Mouse (Mus musculus) midbrain, embryonic 15.5 days (tissue): ENCODE results near the gene Tjp3. TPM values are rescaled to one million over a fixed set of nuclear protein-coding genes. Genes with fewer than 3 reads are reported as not detected.

ENCODE experiments used
- ATAC-seq: fragments of 200-750 bp; cut with Nextera tagmentation; replicated peaks from 2 replicates; pipeline ENCODE4 v1.8.0; 2017; ENCODE audit warnings: moderate TSS enrichment
- H3K27ac ChIP-seq: fragments of 300-500 bp; sonication (generic); 2 replicates; pipeline ENCODE4 v1.5.1; 2015; ENCODE audit warnings: mild to moderate bottlenecking, inconsistent platforms
- H3K27me3 ChIP-seq: fragments of 300-500 bp; sonication (generic); replicated peaks from 2 replicates; pipeline ENCODE4 v1.6.1; 2015; ENCODE audit warnings: inconsistent platforms
- H3K36me3 ChIP-seq: fragments of 300-500 bp; sonication (generic); replicated peaks from 2 replicates; pipeline ENCODE4 v1.6.1; 2015; ENCODE audit warnings: inconsistent platforms
- H3K4me1 ChIP-seq: fragments of 300-500 bp; sonication (generic); 2 replicates; pipeline ENCODE4 v1.6.1; 2015; ENCODE audit warnings: inconsistent platforms
- H3K4me2 ChIP-seq: fragments of 300-500 bp; sonication (generic); 2 replicates; pipeline ENCODE4 v1.6.1; 2015; ENCODE audit warnings: inconsistent platforms, mild to moderate bottlenecking, moderate library complexity
- H3K4me3 ChIP-seq: fragments of 300-500 bp; sonication (generic); 2 replicates; pipeline ENCODE4 v1.5.1; 2015; ENCODE audit warnings: mild to moderate bottlenecking, inconsistent platforms
- H3K9ac ChIP-seq: fragments of 300-500 bp; sonication (generic); 2 replicates; pipeline ENCODE4 v1.6.1; 2015; ENCODE audit warnings: mild to moderate bottlenecking, inconsistent platforms
- H3K9me3 ChIP-seq: fragments of 300-500 bp; sonication (generic); 2 replicates; pipeline ENCODE4 v1.6.1; 2016; ENCODE audit warnings: inconsistent platforms
- WGBS: fragments of 180-500 bp; shearing (Covaris S2); methylation state at CpG from one replicate; pipeline ENCODE4 v1.1.7; 2015; ENCODE audit warnings: mixed read lengths; 5-methylcytosine and 5-hydroxymethylcytosine counted together
- polyA plus RNA-seq: library from polyadenylated mRNA; unstranded; fragments of >200 nt; fragmentation: Nextera tagmentation; extraction: Ambion mirVana; gene quantifications from 2 replicates; pipeline ENCODE4 v1.2.1, GENCODE M21; 2015

Gene Tjp3
- polyA plus RNA-seq, 1 experiment from 2014 or later = 8.0 TPM

DNA sequence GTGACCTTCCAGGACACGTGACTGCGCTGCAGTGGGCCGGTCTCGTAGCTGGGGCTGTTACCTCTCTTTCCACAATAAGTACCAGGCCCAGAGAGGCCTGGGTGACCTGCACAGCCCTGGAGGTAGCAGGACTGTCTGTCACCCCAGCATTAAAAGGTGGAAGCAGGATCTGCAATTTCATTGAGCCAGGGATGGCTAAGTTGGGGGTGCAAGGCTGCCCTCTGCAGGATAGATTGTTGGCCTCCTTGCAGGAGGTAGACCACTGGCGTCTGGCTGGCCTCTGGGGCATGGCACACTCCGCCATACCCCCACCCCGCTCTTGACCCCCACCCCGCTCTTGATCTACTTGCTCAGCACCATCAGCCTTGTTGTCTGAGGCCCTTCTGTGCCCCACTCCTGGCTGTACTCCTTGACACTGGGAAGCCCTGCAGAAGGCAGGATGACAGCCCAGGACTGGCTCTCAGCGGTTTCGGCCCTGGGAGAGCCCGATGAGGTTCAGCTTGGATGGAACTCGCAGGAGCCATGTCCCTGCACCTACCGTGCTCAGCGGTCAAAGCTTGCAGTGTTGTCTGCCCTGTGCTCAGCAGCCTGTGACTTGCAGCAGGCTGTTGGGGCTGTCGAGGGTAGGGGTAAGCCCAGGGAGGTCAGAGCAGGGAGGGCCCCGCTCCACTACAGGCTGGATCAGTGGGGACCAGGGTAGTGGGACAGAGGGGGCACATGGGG, 25.1 kb upstream of the Tjp3 start:
- Histone ChIP-seq H3K36me3 (peaks cover 52% of the 10 kb centered on the region), H3K4me3 (no peak overlapping the region), H3K4me1 (peaks cover 13% of the 10 kb centered on the region), H3K9ac (no peak overlapping the region), H3K4me2 (peak overlapping the region; percentile 20), H3K27me3 (no peaks in the 10 kb centered on the region), H3K9me3 (no peaks in the 10 kb centered on the region), H3K27ac (no peak overlapping the region)
- WGBS = 41% methylated on average over 16 of the region's 16 CpGs
- ATAC-seq = no peak

DNA sequence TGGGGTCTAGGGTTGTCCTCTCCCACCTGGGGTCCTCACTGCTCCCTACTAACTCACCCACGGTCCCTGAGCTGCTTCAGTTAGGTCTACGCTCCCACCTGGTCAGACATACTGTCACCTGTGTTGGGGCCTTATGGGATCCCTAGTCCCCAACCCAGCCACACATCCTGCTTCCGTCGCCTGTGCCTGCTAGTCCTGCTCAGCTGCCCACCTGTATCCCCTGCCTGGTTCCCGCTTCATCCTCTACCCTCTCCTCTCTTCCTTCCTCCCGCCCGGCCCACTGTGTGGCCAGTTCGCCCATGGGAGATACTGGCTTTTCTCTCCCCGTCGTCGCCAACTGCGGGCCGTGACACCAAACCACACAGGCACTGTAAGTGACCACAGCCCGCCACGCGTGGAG, 24.2 kb upstream of the Tjp3 start:
- no peak overlapping the region for H3K4me2 ChIP-seq
- peaks cover 12% of the 10 kb centered on the region for H3K4me1 ChIP-seq
- H3K27ac ChIP-seq = no peak overlapping the region
- H3K27me3 ChIP-seq = no peaks in the 10 kb centered on the region
- H3K9me3 ChIP-seq = no peaks in the 10 kb centered on the region
- no peak overlapping the region for H3K9ac ChIP-seq
- peaks cover 59% of the 10 kb centered on the region for H3K36me3 ChIP-seq
- 91% methylated on average over 16 of the region's 16 CpGs for WGBS
- H3K4me3 ChIP-seq = no peak overlapping the region
- no peak for ATAC-seq

DNA sequence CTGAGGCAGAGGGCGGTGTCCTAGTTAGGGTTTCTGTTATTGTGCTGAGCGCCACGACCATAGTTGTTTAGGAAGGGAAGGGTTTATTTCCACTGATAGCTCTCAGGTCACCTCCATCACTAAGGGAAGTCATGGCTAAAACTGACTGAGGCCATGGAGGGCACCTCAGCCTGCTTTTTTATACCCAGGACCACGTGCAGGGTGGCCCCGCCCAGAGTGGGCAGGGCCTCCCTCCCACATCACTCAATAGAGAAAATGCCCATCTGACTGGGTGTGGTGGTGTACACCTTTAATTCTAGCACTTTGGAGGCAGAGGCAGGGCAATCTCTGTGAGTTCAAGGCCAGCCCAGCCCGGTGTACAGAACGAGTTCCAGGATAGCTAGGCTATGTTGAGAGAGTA, 22.8 kb upstream of the Tjp3 start:
- ATAC-seq = no peak
- H3K9ac ChIP-seq = no peak overlapping the region
- no peak overlapping the region for H3K27ac ChIP-seq
- 82% methylated on average over 7 of the region's 7 CpGs for WGBS
- no peak overlapping the region for H3K4me2 ChIP-seq
- no peaks in the 10 kb centered on the region for H3K9me3 ChIP-seq
- H3K36me3 ChIP-seq = peaks cover 72% of the 10 kb centered on the region
- H3K27me3 ChIP-seq = no peaks in the 10 kb centered on the region
- no peak overlapping the region for H3K4me3 ChIP-seq
- peaks cover 4% of the 10 kb centered on the region for H3K4me1 ChIP-seq

DNA sequence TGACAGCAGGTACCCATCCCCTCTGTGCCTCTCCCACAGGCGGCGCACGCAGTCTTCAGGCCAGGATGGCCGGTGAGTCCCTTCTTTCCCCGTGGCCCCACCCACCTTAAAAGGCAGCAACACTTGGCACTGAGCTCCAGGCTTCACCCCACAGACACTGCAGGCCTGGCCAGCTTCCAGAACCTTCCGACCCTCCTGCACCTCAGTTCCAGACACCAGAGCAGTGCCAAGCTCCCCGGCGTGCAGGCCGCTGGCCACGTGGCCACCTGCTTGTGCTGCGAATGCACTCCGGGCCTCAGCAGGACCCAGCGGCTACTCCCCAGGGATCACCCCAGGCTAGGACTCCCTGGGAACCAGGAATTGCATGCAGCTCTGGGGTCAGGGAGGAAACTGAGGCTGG, 22.2 kb upstream of the Tjp3 start:
- WGBS = 91% methylated on average over 13 of the region's 13 CpGs
- ATAC-seq = no peak
- H3K36me3 ChIP-seq = peaks cover 76% of the 10 kb centered on the region

DNA sequence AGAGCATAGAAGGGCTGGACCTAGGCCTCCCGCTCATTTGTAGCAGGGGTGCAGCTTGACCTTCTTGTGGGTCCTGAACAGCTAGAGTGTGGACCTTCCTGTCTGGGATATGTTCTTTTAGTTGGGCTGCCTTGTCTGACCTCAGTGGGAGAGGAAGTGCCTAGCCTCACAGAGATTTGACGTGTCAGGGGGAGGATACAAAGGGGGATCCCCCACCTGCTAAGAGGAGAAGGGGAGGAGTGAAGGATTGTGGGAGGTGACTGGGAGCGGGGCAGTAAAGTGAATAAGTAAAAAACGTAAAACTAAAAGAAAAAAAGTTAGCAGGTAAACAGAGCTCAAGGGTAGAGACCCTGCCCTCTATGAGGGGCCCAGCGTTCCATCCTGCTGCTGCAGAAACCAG, 18.2 kb upstream of the Tjp3 start:
- H3K36me3 ChIP-seq = peaks cover 77% of the 10 kb centered on the region
- ATAC-seq = no peak

More for the DNA sequence above, 22.2 kb upstream of the Tjp3 start:
- Histone ChIP-seq H3K27me3 (no peaks in the 10 kb centered on the region), H3K4me2 (no peak overlapping the region), H3K9ac (no peak overlapping the region), H3K27ac (no peak overlapping the region), H3K4me3 (no peak overlapping the region), H3K9me3 (no peaks in the 10 kb centered on the region), H3K4me1 (no peaks in the 10 kb centered on the region; the same call in 1 of the 2 replicates)

DNA sequence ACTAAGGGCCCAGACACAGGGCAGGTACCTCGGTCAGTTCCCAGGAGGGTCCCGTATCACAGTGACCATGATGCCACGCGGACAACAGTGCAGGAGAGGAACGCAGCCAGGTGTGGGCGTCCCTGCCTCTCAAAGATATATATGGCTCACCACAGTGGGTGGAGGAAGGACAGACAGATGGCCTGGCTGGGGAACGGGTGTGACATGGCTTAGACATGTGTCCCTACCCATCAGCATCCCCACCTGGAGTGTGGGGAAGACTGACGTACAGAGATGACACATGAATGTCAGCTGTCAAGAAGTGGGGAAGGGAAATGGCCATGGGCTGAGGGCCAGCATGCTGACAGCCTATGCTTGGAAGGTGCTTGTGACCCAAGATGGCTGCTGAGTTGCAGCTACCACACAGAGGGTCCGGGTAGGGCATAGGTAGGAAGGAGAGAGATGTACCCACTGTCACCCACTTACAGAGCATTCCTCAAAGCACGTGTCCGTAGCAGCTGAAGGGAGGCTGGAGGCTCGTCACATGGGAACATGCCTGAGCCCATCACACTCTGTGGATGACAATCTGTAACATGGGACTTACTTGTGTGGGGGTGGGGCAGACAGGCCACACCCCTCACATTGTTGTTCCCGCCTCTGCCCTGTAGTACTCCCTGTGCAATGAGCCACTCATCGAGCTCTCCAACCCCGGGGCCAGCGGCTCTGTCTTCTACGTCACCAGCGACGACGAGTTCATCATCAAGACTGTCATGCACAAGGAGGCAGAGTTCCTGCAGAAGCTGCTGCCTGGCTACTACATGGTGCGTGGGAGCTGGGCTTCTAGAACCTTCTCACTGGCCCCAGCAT, 15.7 kb upstream of the Tjp3 start:
- peaks cover 53% of the 10 kb centered on the region for H3K36me3 ChIP-seq
- no peaks in the 10 kb centered on the region for H3K27me3 ChIP-seq
- peaks cover 4% of the 10 kb centered on the region; the same call in 1 of the 2 replicates for H3K4me1 ChIP-seq
- WGBS = 94% methylated on average over 21 of the region's 21 CpGs
- no peak overlapping the region for H3K4me2 ChIP-seq
- H3K9me3 ChIP-seq = no peaks in the 10 kb centered on the region
- H3K4me3 ChIP-seq = no peak overlapping the region
- no peak for ATAC-seq
- H3K9ac ChIP-seq = no peak overlapping the region
- no peak overlapping the region for H3K27ac ChIP-seq

More for the DNA sequence above, 18.2 kb upstream of the Tjp3 start:
- H3K9ac ChIP-seq = no peak overlapping the region
- WGBS = 92% methylated on average over 5 of the region's 5 CpGs
- H3K9me3 ChIP-seq = no peaks in the 10 kb centered on the region
- H3K4me3 ChIP-seq = no peak overlapping the region
- no peak overlapping the region for H3K4me2 ChIP-seq
- no peaks in the 10 kb centered on the region for H3K27me3 ChIP-seq
- H3K4me1 ChIP-seq = no peaks in the 10 kb centered on the region
- no peak overlapping the region for H3K27ac ChIP-seq

DNA sequence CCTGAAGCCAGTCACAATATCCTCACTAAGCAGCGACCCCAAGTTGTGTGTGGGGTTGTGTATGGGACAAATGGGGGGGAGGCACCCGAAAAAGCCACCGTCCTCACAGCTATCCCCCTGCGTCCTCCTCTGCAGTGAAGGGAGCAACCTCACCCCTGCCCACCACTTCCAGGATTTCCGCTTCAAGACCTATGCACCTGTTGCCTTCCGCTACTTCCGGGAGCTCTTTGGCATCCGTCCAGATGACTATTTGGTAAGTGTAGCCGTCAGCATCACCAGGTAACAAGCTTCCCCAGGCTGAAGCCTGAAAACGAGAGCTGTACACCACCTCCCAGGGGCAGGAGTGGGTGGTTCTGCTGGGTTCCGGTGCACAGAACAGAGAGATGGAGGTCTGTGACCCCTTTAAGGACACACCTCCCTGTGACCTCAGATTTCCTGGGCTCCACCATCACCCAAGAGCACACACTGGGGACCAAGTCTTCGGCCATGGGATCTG, 14.8 kb upstream of the Tjp3 start:
- peaks cover 46% of the 10 kb centered on the region for H3K36me3 ChIP-seq
- H3K27ac ChIP-seq = no peak overlapping the region
- WGBS = 92% methylated on average over 12 of the region's 12 CpGs
- no peaks in the 10 kb centered on the region for H3K27me3 ChIP-seq
- H3K4me1 ChIP-seq = peaks cover 6% of the 10 kb centered on the region; the same call in 1 of the 2 replicates
- H3K4me2 ChIP-seq = no peak overlapping the region
- H3K9ac ChIP-seq = no peak overlapping the region
- ATAC-seq = no peak
- no peak overlapping the region for H3K4me3 ChIP-seq
- no peaks in the 10 kb centered on the region for H3K9me3 ChIP-seq

DNA sequence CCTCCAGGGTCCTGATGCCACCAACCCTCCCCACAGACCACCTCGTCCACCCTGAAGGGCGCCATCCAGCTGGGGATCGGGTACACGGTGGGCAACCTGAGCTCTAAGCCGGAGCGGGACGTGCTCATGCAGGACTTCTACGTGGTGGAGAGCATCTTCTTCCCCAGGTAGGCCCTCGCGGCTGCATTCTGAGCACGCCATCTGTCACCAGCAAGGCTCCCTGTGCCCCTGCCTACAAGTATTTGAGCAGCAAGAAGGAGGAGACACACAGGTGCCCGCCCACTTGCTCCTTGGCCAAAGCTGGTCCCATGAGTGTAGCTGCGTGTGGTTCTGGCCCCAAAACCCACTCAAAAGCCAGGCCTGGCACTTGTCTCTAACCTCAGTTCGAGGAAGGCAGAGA, 14.3 kb upstream of the Tjp3 start:
- no peak for ATAC-seq
- Histone ChIP-seq H3K27ac (no peak overlapping the region), H3K4me1 (peaks cover 9% of the 10 kb centered on the region), H3K4me2 (no peak overlapping the region), H3K4me3 (no peak overlapping the region), H3K9ac (no peak overlapping the region), H3K9me3 (no peaks in the 10 kb centered on the region), H3K27me3 (no peaks in the 10 kb centered on the region), H3K36me3 (peaks cover 40% of the 10 kb centered on the region)
- WGBS = 95% methylated on average over 14 of the region's 14 CpGs

DNA sequence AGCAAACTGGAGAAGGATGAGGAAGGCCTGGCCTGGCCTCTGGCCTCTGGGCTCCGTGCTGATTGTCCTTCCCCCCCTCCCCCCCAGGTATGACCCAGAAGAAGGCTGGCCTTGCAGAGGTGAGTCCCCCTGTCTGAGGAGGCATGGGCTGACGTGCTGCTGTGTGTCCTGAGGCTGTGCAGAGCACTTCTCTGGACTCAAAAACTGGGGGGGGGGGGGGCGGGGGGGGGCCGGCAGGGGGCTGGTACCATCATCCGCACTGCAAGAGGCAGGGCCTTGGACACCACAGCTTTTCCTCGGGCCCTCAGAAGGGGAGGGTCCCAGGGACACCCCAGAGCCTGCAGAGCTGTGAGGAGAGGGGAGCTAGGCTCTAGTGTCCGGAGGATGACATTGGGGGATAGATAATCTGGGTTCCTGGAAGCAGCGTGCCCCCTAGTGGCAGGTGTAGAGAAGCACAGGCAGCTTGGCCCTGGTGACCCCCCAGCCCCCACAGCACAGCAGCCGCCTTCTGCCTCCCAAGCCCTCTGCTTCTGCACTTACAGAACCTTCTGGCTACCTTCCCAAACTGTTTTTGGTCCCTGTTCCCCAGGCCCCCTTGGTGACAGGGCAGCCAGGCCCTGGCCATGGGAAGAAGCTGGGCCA, 13.3 kb upstream of the Tjp3 start:
- Histone ChIP-seq H3K27me3 (no peaks in the 10 kb centered on the region), H3K27ac (no peak overlapping the region), H3K4me3 (no peak overlapping the region), H3K4me1 (peaks cover 15% of the 10 kb centered on the region), H3K4me2 (no peak overlapping the region), H3K9me3 (no peaks in the 10 kb centered on the region), H3K36me3 (peaks cover 32% of the 10 kb centered on the region), H3K9ac (no peak overlapping the region)
- WGBS = 27% methylated on average over 7 of the region's 9 CpGs
- no peak for ATAC-seq

DNA sequence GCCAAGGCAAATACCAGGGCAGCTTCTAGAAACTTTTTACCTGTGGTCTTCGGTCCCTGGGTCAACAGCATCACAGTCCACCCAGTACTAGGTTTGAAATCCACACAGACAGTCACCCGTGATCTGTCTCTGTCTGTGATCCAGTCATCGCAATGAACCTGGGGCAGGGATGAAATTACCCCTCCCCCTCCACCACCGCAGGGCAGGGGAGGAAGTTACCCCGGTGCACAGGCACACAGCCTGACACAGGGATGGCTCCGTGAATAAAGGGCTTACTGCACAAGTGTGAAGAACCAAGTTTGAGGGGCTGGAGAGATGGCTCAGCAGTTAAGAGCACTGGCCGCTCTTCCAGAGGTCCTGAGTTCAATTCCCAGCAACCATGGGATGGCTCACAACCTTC, 12.4 kb upstream of the Tjp3 start:
- Histone ChIP-seq H3K36me3 (peaks cover 22% of the 10 kb centered on the region), H3K4me1 (peaks cover 15% of the 10 kb centered on the region), H3K9ac (no peak overlapping the region), H3K4me3 (no peak overlapping the region), H3K4me2 (no peak overlapping the region), H3K9me3 (no peaks in the 10 kb centered on the region), H3K27me3 (no peaks in the 10 kb centered on the region), H3K27ac (no peak overlapping the region)
- ATAC-seq = no peak
- 80% methylated on average over 7 of the region's 7 CpGs for WGBS

DNA sequence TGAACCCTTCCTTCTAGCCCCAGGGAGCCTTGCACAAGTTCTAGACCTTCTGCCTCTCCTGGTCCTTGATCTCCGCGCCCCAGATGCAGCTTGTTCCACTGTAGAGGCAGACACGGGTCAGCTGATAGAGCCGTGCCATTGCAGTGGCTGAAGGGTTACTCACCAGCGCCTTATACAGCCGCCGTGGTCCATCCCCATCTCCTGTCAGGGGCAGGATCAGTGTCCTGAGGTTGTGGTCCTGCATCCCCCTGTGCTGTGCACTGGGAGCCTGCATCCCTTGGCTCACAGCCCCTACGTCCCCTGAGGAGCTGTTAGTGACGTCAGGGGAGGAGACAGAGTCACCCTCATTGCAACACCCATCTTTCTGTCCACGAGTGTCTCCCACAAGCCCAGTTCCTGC, 11.9 kb upstream of the Tjp3 start:
- no peak overlapping the region for H3K4me2 ChIP-seq
- WGBS = 76% methylated on average over 10 of the region's 10 CpGs
- H3K9me3 ChIP-seq = no peaks in the 10 kb centered on the region
- H3K27me3 ChIP-seq = no peaks in the 10 kb centered on the region
- no peak overlapping the region for H3K27ac ChIP-seq
- no peak overlapping the region for H3K4me3 ChIP-seq
- no peak overlapping the region for H3K9ac ChIP-seq
- peaks cover 15% of the 10 kb centered on the region for H3K4me1 ChIP-seq
- H3K36me3 ChIP-seq = peaks cover 21% of the 10 kb centered on the region
- ATAC-seq = no peak

DNA sequence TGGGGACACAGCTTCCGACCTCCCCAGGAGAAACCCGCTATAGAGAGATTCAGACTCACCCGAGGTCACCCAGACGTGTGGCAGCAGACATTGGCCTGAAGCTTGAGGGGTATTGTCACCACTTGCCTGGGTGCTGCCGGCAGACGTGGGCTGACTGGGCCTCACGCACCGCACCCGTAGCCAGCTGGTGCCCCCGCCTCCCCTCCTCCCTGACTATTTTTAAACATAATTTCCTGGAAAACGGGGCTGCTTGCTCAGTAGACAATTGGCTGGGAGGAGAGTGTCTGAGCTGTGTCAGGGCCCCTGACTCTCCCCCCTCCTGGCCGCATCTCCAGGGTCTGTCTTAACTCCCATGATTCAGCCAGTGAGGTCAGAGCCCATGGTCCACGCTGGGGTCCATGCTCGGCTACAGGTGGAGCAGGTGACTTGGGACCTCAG, 11.4 kb upstream of the Tjp3 start:
- H3K4me3 ChIP-seq = no peak overlapping the region
- 75% methylated on average over 14 of the region's 14 CpGs for WGBS
- peaks cover 17% of the 10 kb centered on the region for H3K36me3 ChIP-seq
- no peaks in the 10 kb centered on the region for H3K27me3 ChIP-seq
- no peaks in the 10 kb centered on the region for H3K9me3 ChIP-seq
- ATAC-seq = no peak
- no peak overlapping the region for H3K4me2 ChIP-seq
- H3K4me1 ChIP-seq = peaks cover 15% of the 10 kb centered on the region
- no peak overlapping the region for H3K27ac ChIP-seq
- H3K9ac ChIP-seq = no peak overlapping the region
